ENCODE assay signal across 8 mouse cellular contexts in genomic region chr3:95674812-95675211, GRCm38 (mm10). TPM values are rescaled to one million over a fixed set of nuclear protein-coding genes. Genes with fewer than 3 reads are reported as not detected.
DNase-seq lines count a peak whose midpoint lies in the region; ATAC-seq and TF ChIP-seq lines count a peak whose summit lies in the region.

No protein-coding gene starts in this region.

- peak; percentile 77; the same call in 1 of the 2 replicates for TF ChIP-seq POLR2A in lung, adult 2 months (IDR thresholded peaks at IDR 0.05; ENCODE audit: borderline replicate concordance, extremely low read depth, low read depth, low read length)

- peak overlapping the region; percentile 93 for H3K27ac ChIP-seq in heart, embryonic 10.5 days
- peak overlapping the region; percentile 96 for H3K27ac ChIP-seq in intestine, postnatal 0 days (ENCODE audit: low read depth, low read length)

- peak overlapping the region; percentile 40 for H3K4me3 ChIP-seq in heart, embryonic 10.5 days
- H3K4me3 ChIP-seq in intestine, postnatal 0 days (ENCODE audit: low read depth, low read length), result no peak overlapping the region
- no peak overlapping the region for H3K4me3 ChIP-seq in lung, adult 2 months (replicated peaks; ENCODE audit: extremely low read depth, low read depth, low read length)

- H3K4me2 ChIP-seq in intestine, postnatal 0 days (replicated peaks; ENCODE audit: low read depth), result peak overlapping the region; percentile 59; the same call in 1 of the 2 replicates

- peaks cover 68% of the 10 kb centered on the region for H3K4me1 ChIP-seq in heart, embryonic 10.5 days
- H3K4me1 ChIP-seq in intestine, postnatal 0 days (replicated peaks; ENCODE audit: control insufficient read depth, insufficient read depth, low read length), result peaks cover 29% of the 10 kb centered on the region
- H3K4me1 ChIP-seq in lung, adult 2 months (ENCODE audit: control insufficient read depth, insufficient read depth, low read length), result peaks cover 54% of the 10 kb centered on the region

- no peaks in the 10 kb centered on the region for H3K9me3 ChIP-seq in heart, embryonic 10.5 days
- no peaks in the 10 kb centered on the region for H3K9me3 ChIP-seq in intestine, postnatal 0 days (ENCODE audit: control insufficient read depth)

- TF ChIP-seq CTCF in intestine, postnatal 0 days (IDR thresholded peaks at IDR 0.05; ENCODE audit: low read depth), result no peak
- TF ChIP-seq CTCF in lung, adult 2 months (IDR thresholded peaks at IDR 0.05; ENCODE audit: insufficient read depth, low read length), result no peak

- H3K9ac ChIP-seq in intestine, postnatal 0 days (ENCODE audit: low read depth, low read length), result peak overlapping the region; percentile 12; the same call in 1 of the 2 replicates

- under 1% methylated on average over 6 of the region's 6 CpGs for WGBS in heart, embryonic 10.5 days
- WGBS in intestine, postnatal 0 days, result 1% methylated on average over 6 of the region's 6 CpGs
- WGBS in lung, adult 2 months, result 4% methylated on average over 6 of the region's 6 CpGs

- intact Hi-C loops in heart, postnatal 36 days (cut with DNase I), result loop anchor here (1.0 kb wide), 2 partner anchors 16 to 42 kb away; no protein-coding TSS in a partner anchor

- no peaks in the 10 kb centered on the region for H3K27me3 ChIP-seq in heart, embryonic 10.5 days (ENCODE audit: insufficient read depth, poor library complexity, severe bottlenecking)
- no peaks in the 10 kb centered on the region for H3K27me3 ChIP-seq in intestine, postnatal 0 days (replicated peaks; ENCODE audit: control insufficient read depth, insufficient read depth, low read length)

- peaks cover 19% of the 10 kb centered on the region for H3K36me3 ChIP-seq in heart, embryonic 10.5 days
- H3K36me3 ChIP-seq in intestine, postnatal 0 days (ENCODE audit: control insufficient read depth, insufficient read depth), result 0 out of 2 replicates have a peak, but pooled peaks cover 10% of the 10 kb centered on the region

- peak; percentile 62 for ATAC-seq in erythroblast, adult 5-6 weeks (replicated peaks; ENCODE audit: low FRiP score, poor library complexity, severe bottlenecking)
- peak; percentile 78 for ATAC-seq in intestine, postnatal 0 days
- no peak for ATAC-seq in inflammation-experienced regulatory T-cells, adult 6 months

- peak; percentile 85 for DNase-seq in heart, embryonic 10.5 days (ENCODE audit: low spot score)
- no peak for DNase-seq in heart, postnatal 36 days
- peak; percentile 63 for DNase-seq in lung, adult 2 months
- DNase-seq in thymus, postnatal 10 days (ENCODE audit: low spot score in 2 of 2), result peak; percentile 37 to 43
- DNase-seq in natural killer cell, adult 2 months (ENCODE audit: low spot score in 2 of 2), result no peak

RNA-seq across cellular contexts. Expression of gene Adamtsl4, which starts 12.9 kb away (rescaled TPM):
- polyA plus RNA-seq in heart, embryonic 10.5 days (2016; fragmentation: Nextera tagmentation; extraction: Ambion mirVana), result 4.2 and 5.7 TPM in 2 replicates
- total RNA-seq in heart, postnatal 36 days (2021), result 10 to 100 TPM; 62.2 to 67.6 TPM
- total RNA-seq in erythroblast, adult 5-6 weeks (2015; ENCODE audit: low replicate concordance), result not detected in 2 replicates
- total RNA-seq in erythroblast, adult 5-6 weeks (2017; ENCODE audit: low replicate concordance), result not detected in 2 replicates
- 3.2 and 3.8 TPM in 2 replicates for polyA plus RNA-seq in intestine, postnatal 0 days (2015; fragmentation: Nextera tagmentation; extraction: Ambion mirVana)
- polyA plus RNA-seq in lung, adult 2 months (2012; rRNA removed), result 51.3 and 52.3 TPM in 2 replicates
- polyA plus RNA-seq in inflammation-experienced regulatory T-cells, adult 6 months (2017; shearing (Covaris generic)), result 1 to 10 TPM; 2.0 to 4.6 (median 2.2) TPM

RNA-seq across cellular contexts. Expression of gene Mcl1, which starts 16.2 kb away (rescaled TPM):
- 37.7 and 50.2 TPM in 2 replicates for polyA plus RNA-seq in heart, embryonic 10.5 days (2016; fragmentation: Nextera tagmentation; extraction: Ambion mirVana)
- 100 to 1,000 TPM; 151 to 156 TPM for total RNA-seq in heart, postnatal 36 days (2021)
- 83.2 and 113 TPM in 2 replicates for total RNA-seq in erythroblast, adult 5-6 weeks (2015; ENCODE audit: low replicate concordance)
- total RNA-seq in erythroblast, adult 5-6 weeks (2017; ENCODE audit: low replicate concordance), result 70.6 and 76.3 TPM in 2 replicates
- 52.4 and 53.3 TPM in 2 replicates for polyA plus RNA-seq in intestine, postnatal 0 days (2015; fragmentation: Nextera tagmentation; extraction: Ambion mirVana)
- 89.2 and 178 TPM in 2 replicates for polyA plus RNA-seq in lung, adult 2 months (2012; rRNA removed)
- 10 to 100 TPM; 50.5 to 86.1 (median 61.6) TPM for polyA plus RNA-seq in inflammation-experienced regulatory T-cells, adult 6 months (2017; shearing (Covaris generic))

RNA-seq across cellular contexts. Expression of gene Ensa, which starts 50.0 kb away (rescaled TPM):
- polyA plus RNA-seq in heart, embryonic 10.5 days (2016; fragmentation: Nextera tagmentation; extraction: Ambion mirVana), result 59.3 and 67.2 TPM in 2 replicates
- total RNA-seq in heart, postnatal 36 days (2021), result 10 to 100 TPM; 73.0 to 75.0 TPM
- total RNA-seq in erythroblast, adult 5-6 weeks (2015; ENCODE audit: low replicate concordance), result 30.9 and 34.1 TPM in 2 replicates
- 52.8 and 58.1 TPM in 2 replicates for total RNA-seq in erythroblast, adult 5-6 weeks (2017; ENCODE audit: low replicate concordance)
- polyA plus RNA-seq in intestine, postnatal 0 days (2015; fragmentation: Nextera tagmentation; extraction: Ambion mirVana), result 44.0 and 48.2 TPM in 2 replicates
- 9.3 and 15.7 TPM in 2 replicates for polyA plus RNA-seq in lung, adult 2 months (2012; rRNA removed)
- polyA plus RNA-seq in inflammation-experienced regulatory T-cells, adult 6 months (2017; shearing (Covaris generic)), result 10 to 100 TPM; 68.7 to 89.9 (median 76.3) TPM

Comparison
In these comparisons a context has a peak if more than half of its experiments do, and no peak if none do; other contexts are left out.
1. DNase-seq: peak in heart, embryonic 10.5 days (single experiment), lung, adult 2 months (single experiment) and thymus, postnatal 10 days (2 of 2); none in heart, postnatal 36 days (0 of 2) and natural killer cell, adult 2 months (0 of 2).